Mouse (Mus musculus) neural tube, embryonic 14.5 days (tissue): ENCODE data around the gene Olfr154. TPM values are rescaled to one million over a fixed set of nuclear protein-coding genes. Genes with fewer than 3 reads are reported as not detected.
"Not testable (repeated sequence)": the region's sequence is repeated elsewhere in the genome, so short reads cannot be mapped to it uniquely, and the experiment has no call there.

Experiments
- ATAC-seq: fragments of 200-750 bp; cut with Nextera tagmentation; 2 replicates; pipeline ENCODE4 v1.8.0; 2017; ENCODE audit warnings: low read depth, mild to moderate bottlenecking, moderate TSS enrichment, moderate library complexity
- H3K27ac ChIP-seq: fragments of 300-500 bp; sonication (generic); 2 replicates; pipeline ENCODE4 v1.5.1; 2014; ENCODE audit warnings: low read depth, mild to moderate bottlenecking, control low read depth, low read length, moderate library complexity, mixed read lengths
- H3K27me3 ChIP-seq: fragments of 300-500 bp; sonication (generic); 2 replicates; pipeline ENCODE4 v1.6.1; 2014; ENCODE audit warnings: low read length; ENCODE audit not compliant: control insufficient read depth, insufficient read depth
- H3K36me3 ChIP-seq: fragments of 300-500 bp; sonication (generic); 2 replicates; pipeline ENCODE4 v1.6.1; 2014; ENCODE audit warnings: low read length, mixed read lengths; ENCODE audit not compliant: control insufficient read depth, insufficient read depth
- H3K4me1 ChIP-seq: fragments of 300-500 bp; sonication (generic); 2 replicates; pipeline ENCODE4 v1.6.1; 2014; ENCODE audit warnings: low read length; ENCODE audit not compliant: control insufficient read depth, insufficient read depth
- H3K4me2 ChIP-seq: fragments of 300-500 bp; sonication (generic); 2 replicates; pipeline ENCODE4 v1.6.1; 2014; ENCODE audit warnings: mild to moderate bottlenecking, low read depth, low read length, control low read depth
- H3K4me3 ChIP-seq: fragments of 300-500 bp; sonication (generic); 2 replicates; pipeline ENCODE4 v1.5.1; 2014; ENCODE audit warnings: low read depth, low read length, control low read depth, mixed read lengths
- H3K9ac ChIP-seq: fragments of 300-500 bp; sonication (generic); replicated peaks from 2 replicates; pipeline ENCODE4 v1.6.1; 2014; ENCODE audit warnings: low read depth, mild to moderate bottlenecking, control low read depth, low read length, mixed read lengths
- H3K9me3 ChIP-seq: fragments of 300-500 bp; sonication (generic); 2 replicates; pipeline ENCODE4 v1.6.1; 2016; ENCODE audit warnings: low read length; ENCODE audit not compliant: control insufficient read depth
- WGBS: fragments of 180-500 bp; shearing (Covaris S2); extraction: QIAGEN DNeasy Blood & Tissue Kit; methylation state at CpG from one replicate; pipeline ENCODE4 v1.1.7; 2014; 5-methylcytosine and 5-hydroxymethylcytosine counted together
- polyA plus RNA-seq: library from polyadenylated mRNA; unstranded; fragments of >200 nt; fragmentation: Nextera tagmentation; extraction: Ambion mirVana; gene quantifications from 2 replicates; pipeline ENCODE4 v1.2.1, GENCODE M21; 2014

Olfr154 gene
- polyA plus RNA-seq: not detected in 2 replicates

- not testable (repeated sequence) for H3K36me3 ChIP-seq, H3K27me3 ChIP-seq, ATAC-seq, H3K4me1 ChIP-seq, H3K9me3 ChIP-seq, H3K27ac ChIP-seq, H3K9ac ChIP-seq, H3K4me2 ChIP-seq, H3K4me3 ChIP-seq
These were observed at the start of gene Olfr154 for GRCm38 (mm10) chr2:85664355-85664754. Gene Olfr154, minus strand, starts transcription at chr2:85664455.

DNA sequence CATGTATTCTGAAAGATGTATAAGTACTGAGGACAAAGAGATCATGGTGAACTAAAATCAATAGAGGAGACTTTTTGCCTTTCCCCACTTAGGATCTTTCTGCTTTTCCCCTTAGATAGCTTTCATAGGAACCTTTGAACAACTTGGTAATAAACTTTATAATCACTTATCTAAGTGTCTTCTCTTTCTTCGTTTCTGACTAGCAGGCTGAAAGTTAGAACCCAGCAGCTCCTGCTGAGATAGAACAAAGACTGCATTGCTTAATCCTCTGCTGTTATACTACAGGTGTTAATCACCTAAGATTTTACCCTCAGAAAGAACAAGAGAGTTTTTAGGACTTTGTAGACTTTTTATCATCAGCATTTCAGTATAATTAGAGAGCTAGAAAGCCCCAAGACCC is 46.9 kb upstream of the Olfr154 start:
- WGBS: 8% methylated on average over 1 of the region's 1 CpGs
- ATAC-seq: no peak

GRCm38 (mm10) chr2:85710680-85711079 is 46.4 kb upstream of the Olfr154 start:
- not testable (repeated sequence) for H3K9ac ChIP-seq, H3K27me3 ChIP-seq, H3K4me2 ChIP-seq, ATAC-seq, H3K4me1 ChIP-seq, H3K36me3 ChIP-seq, H3K4me3 ChIP-seq, H3K9me3 ChIP-seq, H3K27ac ChIP-seq
- 50% methylated on average over 2 of the region's 2 CpGs for WGBS

More for the DNA sequence above, 46.9 kb upstream of the Olfr154 start:
- Histone ChIP-seq H3K9ac (no peak overlapping the region), H3K27me3 (no peaks in the 10 kb centered on the region), H3K4me2 (no peak overlapping the region), H3K4me3 (no peak overlapping the region), H3K27ac (no peak overlapping the region), H3K4me1 (no peaks in the 10 kb centered on the region), H3K36me3 (no peaks in the 10 kb centered on the region), H3K9me3 (no peaks in the 10 kb centered on the region)

- Histone ChIP-seq H3K9me3 (no peaks in the 10 kb centered on the region), H3K27me3 (no peaks in the 10 kb centered on the region), H3K4me3 (no peak within 1 kb of the TSS), H3K4me2 (no peak within 1 kb of the TSS), H3K9ac (no peak within 1 kb of the TSS), H3K27ac (no peak within 1 kb of the TSS), H3K4me1 (no peaks in the 10 kb centered on the region), H3K36me3 (no peaks in the 10 kb centered on the region)
- ATAC-seq: no peak
These were observed 24.9 kb upstream of the Olfr154 start, which contains the start of gene Olfr1008 for GRCm38 (mm10) chr2:85689131-85689530. Gene Olfr1008, plus strand, starts transcription at chr2:85689431.

- Histone ChIP-seq H3K36me3 (no peaks in the 10 kb centered on the region), H3K9ac (no peak within 1 kb of the TSS), H3K4me2 (no peak within 1 kb of the TSS), H3K27ac (no peak within 1 kb of the TSS), H3K4me1 (no peaks in the 10 kb centered on the region), H3K4me3 (no peak within 1 kb of the TSS), H3K9me3 (no peaks in the 10 kb centered on the region), H3K27me3 (no peaks in the 10 kb centered on the region)
- no peak for ATAC-seq
These were observed 14.4 kb upstream of the Olfr154 start, which contains the start of gene Olfr1006 for GRCm38 (mm10) chr2:85678667-85679066. Gene Olfr1006, minus strand, starts transcription at chr2:85678767.

DNA sequence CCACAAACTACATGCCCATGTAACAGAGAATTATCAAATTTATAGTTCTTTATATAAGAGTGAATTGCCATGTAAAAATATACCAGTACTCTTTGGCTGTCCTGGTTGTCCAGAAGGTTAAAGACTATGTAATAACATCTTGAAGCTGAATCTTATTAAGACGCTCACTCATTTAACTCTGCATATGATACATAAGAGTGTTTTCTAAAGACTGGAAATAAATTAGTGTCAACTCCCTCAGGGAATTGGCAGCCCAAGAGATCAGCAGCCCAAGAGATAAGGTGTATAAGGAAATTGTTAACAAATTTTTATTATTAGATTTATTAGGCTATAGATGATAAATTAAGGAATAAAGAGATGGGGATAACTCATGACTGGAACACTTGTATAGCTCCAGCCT is 13.7 kb downstream of the Olfr154 start, which contains the start of gene Olfr1002:
Gene Olfr1002, minus strand, starts transcription at position 101 of the 400 bp plus-strand sequence.
- Histone ChIP-seq H3K27ac (no peak within 1 kb of the TSS), H3K27me3 (no peaks in the 10 kb centered on the region), H3K4me1 (no peaks in the 10 kb centered on the region), H3K9ac (no peak within 1 kb of the TSS), H3K4me3 (no peak within 1 kb of the TSS), H3K4me2 (no peak within 1 kb of the TSS), H3K36me3 (no peaks in the 10 kb centered on the region), H3K9me3 (no peaks in the 10 kb centered on the region)
- 92% methylated on average over 1 of the region's 1 CpGs for WGBS
- no peak for ATAC-seq

Other genes starting within 250 kb of the Olfr154 start
- gene Olfr993, start 249.6 kb downstream of the Olfr154 start, polyA plus RNA-seq: not detected in 2 replicates
- not detected in 2 replicates for gene Olfr994, start 228.0 kb downstream of the Olfr154 start, polyA plus RNA-seq
- not detected in 2 replicates for gene Olfr995, start 220.8 kb downstream of the Olfr154 start, polyA plus RNA-seq
- 0.12 and 0.35 TPM in 2 replicates for gene 4833423E24Rik, start 145.4 kb downstream of the Olfr154 start, polyA plus RNA-seq
- gene Olfr996, start 85.2 kb downstream of the Olfr154 start, polyA plus RNA-seq: not detected in 2 replicates
- gene Olfr998, start 75.5 kb downstream of the Olfr154 start, polyA plus RNA-seq: not detected in 2 replicates
- not detected in 2 replicates for gene Olfr1000, start 52.6 kb downstream of the Olfr154 start, polyA plus RNA-seq
- not detected in 2 replicates for gene Olfr1002, start 13.8 kb downstream of the Olfr154 start, polyA plus RNA-seq
- not detected in 2 replicates for gene Olfr1006, start 14.3 kb upstream of the Olfr154 start, polyA plus RNA-seq
- not detected in 2 replicates for gene Olfr1008, start 25.0 kb upstream of the Olfr154 start, polyA plus RNA-seq
- gene Olfr1009, start 51.0 kb upstream of the Olfr154 start, polyA plus RNA-seq: not detected in 2 replicates
- not detected in 2 replicates for gene Olfr1012, start 98.3 kb upstream of the Olfr154 start, polyA plus RNA-seq
- gene Olfr1013, start 102.6 kb upstream of the Olfr154 start, polyA plus RNA-seq: not detected in 2 replicates
- not detected in 2 replicates for gene Olfr1014, start 108.3 kb upstream of the Olfr154 start, polyA plus RNA-seq
- gene Olfr1015, start 117.6 kb upstream of the Olfr154 start, polyA plus RNA-seq: not detected in 2 replicates
- gene Olfr1016, start 138.1 kb upstream of the Olfr154 start, polyA plus RNA-seq: not detected in 2 replicates
- gene Olfr1018, start 154.0 kb upstream of the Olfr154 start, polyA plus RNA-seq: not detected in 2 replicates
- gene Olfr1019, start 181.0 kb upstream of the Olfr154 start, polyA plus RNA-seq: not detected in 2 replicates
- not detected in 2 replicates for gene Olfr1020, start 182.6 kb upstream of the Olfr154 start, polyA plus RNA-seq
- gene Olfr1022, start 204.1 kb upstream of the Olfr154 start, polyA plus RNA-seq: not detected in 2 replicates
- not detected in 2 replicates for gene Olfr1023, start 221.2 kb upstream of the Olfr154 start, polyA plus RNA-seq
- not detected in 2 replicates for gene Olfr1024, start 240.6 kb upstream of the Olfr154 start, polyA plus RNA-seq